Mouse (Mus musculus): ENCODE data around the gene Ndufa9. TPM values are rescaled to one million over a fixed set of nuclear protein-coding genes. Genes with fewer than 3 reads are reported as not detected.

The Ndufa9 gene
- total RNA-seq (2014; rRNA removed; ENCODE audit: low replicate concordance) (532 and 638 TPM in 2 replicates), polyA plus RNA-seq (2015; fragmentation: Nextera tagmentation; extraction: Ambion mirVana) (799 and 823 TPM in 2 replicates)

- DNase-seq (ENCODE audit: low spot score) (peak; percentile 93), ATAC-seq (ENCODE audit: insufficient read depth, low read depth) (peak; percentile 89)
- Histone ChIP-seq H3K27me3 (ENCODE audit: control insufficient read depth, insufficient read depth, low read length) (no peaks in the 10 kb centered on the region), H3K4me2 (ENCODE audit: low read depth, low read length) (peak within 1 kb of the TSS; percentile 88), H3K4me3 (ENCODE audit: low read depth, low read length) (peak within 1 kb of the TSS; percentile 92), H3K27ac (ENCODE audit: low read depth) (peak within 1 kb of the TSS; percentile 85), H3K9me3 (replicated peaks; ENCODE audit: control insufficient read depth, low read length) (no peaks in the 10 kb centered on the region), H3K4me1 (ENCODE audit: control insufficient read depth, insufficient read depth) (peaks cover 16% of the 10 kb centered on the region), H3K36me3 (replicated peaks; ENCODE audit: control insufficient read depth, insufficient read depth, low read length) (peaks cover 10% of the 10 kb centered on the region), H3K9ac (replicated peaks; ENCODE audit: low read depth, low read length) (peak within 1 kb of the TSS; percentile 94)
- TF ChIP-seq CTCF (IDR thresholded peaks at IDR 0.05; ENCODE audit: low read depth) (no peak), EP300 (IDR thresholded peaks at IDR 0.05; ENCODE audit: low read depth) (no peak)
- WGBS = 6% methylated on average over 46 of the region's 46 CpGs
Measured at GRCm38 (mm10) chr6:126848712-126849704, at the start of gene Ndufa9. Gene Ndufa9, minus strand, starts transcription at chr6:126849136.

- H3K27ac ChIP-seq (ENCODE audit: low read depth) = no peak overlapping the region
- no peak overlapping the region for H3K9ac ChIP-seq (replicated peaks; ENCODE audit: low read depth, low read length)
- ATAC-seq (ENCODE audit: insufficient read depth, low read depth) (no peak), DNase-seq (ENCODE audit: low spot score) (no peak)
- H3K4me2 ChIP-seq (ENCODE audit: low read depth, low read length) = no peak overlapping the region
- no peaks in the 10 kb centered on the region for H3K4me1 ChIP-seq (ENCODE audit: control insufficient read depth, insufficient read depth)
- H3K9me3 ChIP-seq (replicated peaks; ENCODE audit: control insufficient read depth, low read length) = no peaks in the 10 kb centered on the region
- no peak overlapping the region for H3K4me3 ChIP-seq (ENCODE audit: low read depth, low read length)
- TF ChIP-seq EP300 (IDR thresholded peaks at IDR 0.05; ENCODE audit: low read depth) = no peak
- TF ChIP-seq CTCF (IDR thresholded peaks at IDR 0.05; ENCODE audit: low read depth) = no peak
- WGBS = 72% methylated on average over 8 of the region's 8 CpGs
- no peaks in the 10 kb centered on the region for H3K36me3 ChIP-seq (replicated peaks; ENCODE audit: control insufficient read depth, insufficient read depth, low read length)
- H3K27me3 ChIP-seq (ENCODE audit: control insufficient read depth, insufficient read depth, low read length) = no peaks in the 10 kb centered on the region
Measured at GRCm38 (mm10) chr6:126877118-126877517, 28.2 kb upstream of the Ndufa9 start.

- no peak within 1 kb of the TSS for H3K9ac ChIP-seq (replicated peaks; ENCODE audit: low read depth, low read length)
- H3K4me2 ChIP-seq (ENCODE audit: low read depth, low read length) = no peak within 1 kb of the TSS
- H3K4me3 ChIP-seq (ENCODE audit: low read depth, low read length) = no peak within 1 kb of the TSS
- no peaks in the 10 kb centered on the region for H3K9me3 ChIP-seq (replicated peaks; ENCODE audit: control insufficient read depth, low read length)
- no peak for ATAC-seq (ENCODE audit: insufficient read depth, low read depth)
- H3K27me3 ChIP-seq (ENCODE audit: control insufficient read depth, insufficient read depth, low read length) = no peaks in the 10 kb centered on the region
- no peaks in the 10 kb centered on the region for H3K36me3 ChIP-seq (replicated peaks; ENCODE audit: control insufficient read depth, insufficient read depth, low read length)
- H3K27ac ChIP-seq (ENCODE audit: low read depth) = no peak within 1 kb of the TSS
- DNase-seq (ENCODE audit: low spot score) = no peak
- no peak for TF ChIP-seq CTCF (IDR thresholded peaks at IDR 0.05; ENCODE audit: low read depth)
- no peak for TF ChIP-seq EP300 (IDR thresholded peaks at IDR 0.05; ENCODE audit: low read depth)
- peaks cover 11% of the 10 kb centered on the region for H3K4me1 ChIP-seq (ENCODE audit: control insufficient read depth, insufficient read depth)
Measured at GRCm38 (mm10) chr6:126852881-126853280, 3.9 kb upstream of the Ndufa9 start, which contains the start of gene Akap3. Gene Akap3, plus strand, starts transcription at chr6:126853098.

- Histone ChIP-seq H3K4me2 (ENCODE audit: low read depth, low read length) (no peak overlapping the region), H3K27ac (ENCODE audit: low read depth) (no peak overlapping the region), H3K9ac (replicated peaks; ENCODE audit: low read depth, low read length) (no peak overlapping the region), H3K27me3 (ENCODE audit: control insufficient read depth, insufficient read depth, low read length) (no peaks in the 10 kb centered on the region), H3K9me3 (replicated peaks; ENCODE audit: control insufficient read depth, low read length) (no peaks in the 10 kb centered on the region), H3K4me3 (ENCODE audit: low read depth, low read length) (no peak overlapping the region), H3K36me3 (replicated peaks; ENCODE audit: control insufficient read depth, insufficient read depth, low read length) (peaks cover 99% of the 10 kb centered on the region), H3K4me1 (ENCODE audit: control insufficient read depth, insufficient read depth) (no peaks in the 10 kb centered on the region)
- ATAC-seq (ENCODE audit: insufficient read depth, low read depth) = no peak
- WGBS = 74% methylated on average over 8 of the region's 8 CpGs
- DNase-seq (ENCODE audit: low spot score) = no peak
- no peak for TF ChIP-seq CTCF (IDR thresholded peaks at IDR 0.05; ENCODE audit: low read depth)
- TF ChIP-seq EP300 (IDR thresholded peaks at IDR 0.05; ENCODE audit: low read depth) = no peak
Measured at GRCm38 (mm10) chr6:126836628-126837027, 12.3 kb downstream of the Ndufa9 start.

- no peak overlapping the region for H3K27ac ChIP-seq (ENCODE audit: low read depth)
- ATAC-seq (ENCODE audit: insufficient read depth, low read depth) (no peak), DNase-seq (ENCODE audit: low spot score) (no peak)
- H3K4me1 ChIP-seq (ENCODE audit: control insufficient read depth, insufficient read depth) = no peaks in the 10 kb centered on the region
- H3K4me2 ChIP-seq (ENCODE audit: low read depth, low read length) = no peak overlapping the region
- peaks cover 86% of the 10 kb centered on the region for H3K36me3 ChIP-seq (replicated peaks; ENCODE audit: control insufficient read depth, insufficient read depth, low read length)
- H3K9ac ChIP-seq (replicated peaks; ENCODE audit: low read depth, low read length) = no peak overlapping the region
- H3K27me3 ChIP-seq (ENCODE audit: control insufficient read depth, insufficient read depth, low read length) = no peaks in the 10 kb centered on the region
- H3K4me3 ChIP-seq (ENCODE audit: low read depth, low read length) = no peak overlapping the region
- no peaks in the 10 kb centered on the region for H3K9me3 ChIP-seq (replicated peaks; ENCODE audit: control insufficient read depth, low read length)
- TF ChIP-seq EP300 (IDR thresholded peaks at IDR 0.05; ENCODE audit: low read depth) (no peak), CTCF (IDR thresholded peaks at IDR 0.05; ENCODE audit: low read depth) (no peak)
- WGBS = 76% methylated on average over 3 of the region's 3 CpGs
Measured at GRCm38 (mm10) chr6:126823087-126823486, 25.8 kb downstream of the Ndufa9 start.
